Mouse (Mus musculus): ENCODE measurements around the gene Acer3. TPM values are rescaled to one million over a fixed set of nuclear protein-coding genes. Genes with fewer than 3 reads are reported as not detected.
A peak's percentile ranks its signal among the peaks of the same experiment; 100 is the strongest.

Gene Acer3
- polyA plus RNA-seq, 1 experiment: not detected

- no peak overlapping the region for H3K27ac ChIP-seq (ENCODE audit: insufficient read depth, low read depth, low read length)
- 68% methylated on average over 12 of the region's 12 CpGs for WGBS
- TF ChIP-seq POLR2A (IDR thresholded peaks at IDR 0.05; ENCODE audit: insufficient read depth, low read depth, low read length): no peak
- no peak for TF ChIP-seq CTCF (IDR thresholded peaks at IDR 0.05; ENCODE audit: insufficient read depth, low read depth, low read length)
Measured at GRCm38 (mm10) chr7:98354160-98354920, 33.3 kb upstream of the Acer3 start.

GRCm38 (mm10) chr7:98353616-98354015 lies 32.6 kb upstream of the Acer3 start:
- Histone ChIP-seq H3K4me1 (ENCODE audit: control insufficient read depth, insufficient read depth, low read length) (peaks cover 5% of the 10 kb centered on the region), H3K27ac (ENCODE audit: insufficient read depth, low read depth, low read length) (no peak overlapping the region), H3K4me3 (ENCODE audit: insufficient read depth, low read depth, low read length) (no peak overlapping the region)
- TF ChIP-seq POLR2A (IDR thresholded peaks at IDR 0.05; ENCODE audit: insufficient read depth, low read depth, low read length): no peak
- 94% methylated on average over 5 of the region's 5 CpGs for WGBS

More at GRCm38 (mm10) chr7:98354160-98354920, 33.3 kb upstream of the Acer3 start:
- no peak overlapping the region for H3K4me3 ChIP-seq (ENCODE audit: insufficient read depth, low read depth, low read length)
- peaks cover 5% of the 10 kb centered on the region for H3K4me1 ChIP-seq (ENCODE audit: control insufficient read depth, insufficient read depth, low read length)

- Histone ChIP-seq H3K4me1 (ENCODE audit: control insufficient read depth, insufficient read depth, low read length) (peaks cover 5% of the 10 kb centered on the region), H3K4me3 (ENCODE audit: insufficient read depth, low read depth, low read length) (no peak overlapping the region), H3K27ac (ENCODE audit: insufficient read depth, low read depth, low read length) (no peak overlapping the region)
- 91% methylated on average over 3 of the region's 3 CpGs for whole genome bisulfite sequencing
- TF ChIP-seq POLR2A (IDR thresholded peaks at IDR 0.05; ENCODE audit: insufficient read depth, low read depth, low read length): no peak
- no peak for TF ChIP-seq CTCF (IDR thresholded peaks at IDR 0.05; ENCODE audit: insufficient read depth, low read depth, low read length)
Measured at GRCm38 (mm10) chr7:98351523-98351922, 30.5 kb upstream of the Acer3 start.

GRCm38 (mm10) chr7:98349821-98350220 lies 28.8 kb upstream of the Acer3 start:
- TF ChIP-seq CTCF (IDR thresholded peaks at IDR 0.05; ENCODE audit: insufficient read depth, low read depth, low read length) (no peak), POLR2A (IDR thresholded peaks at IDR 0.05; ENCODE audit: insufficient read depth, low read depth, low read length) (no peak)
- Histone ChIP-seq H3K4me3 (ENCODE audit: insufficient read depth, low read depth, low read length) (no peak overlapping the region), H3K27ac (ENCODE audit: insufficient read depth, low read depth, low read length) (no peak overlapping the region), H3K4me1 (ENCODE audit: control insufficient read depth, insufficient read depth, low read length) (peaks cover 5% of the 10 kb centered on the region)
- WGBS: 95% methylated on average over 6 of the region's 6 CpGs

- Histone ChIP-seq H3K4me1 (ENCODE audit: control insufficient read depth, insufficient read depth, low read length) (no peaks in the 10 kb centered on the region), H3K27ac (ENCODE audit: insufficient read depth, low read depth, low read length) (no peak overlapping the region), H3K4me3 (ENCODE audit: insufficient read depth, low read depth, low read length) (no peak overlapping the region)
- WGBS: 28% methylated on average over 5 of the region's 5 CpGs
- TF ChIP-seq CTCF (IDR thresholded peaks at IDR 0.05; ENCODE audit: insufficient read depth, low read depth, low read length): peak; percentile 82
- TF ChIP-seq POLR2A (IDR thresholded peaks at IDR 0.05; ENCODE audit: insufficient read depth, low read depth, low read length): no peak
Measured at GRCm38 (mm10) chr7:98349096-98349495, 28.1 kb upstream of the Acer3 start.

GRCm38 (mm10) chr7:98348043-98348442 lies 27.0 kb upstream of the Acer3 start:
- no peaks in the 10 kb centered on the region for H3K4me1 ChIP-seq (ENCODE audit: control insufficient read depth, insufficient read depth, low read length)
- no peak overlapping the region for H3K4me3 ChIP-seq (ENCODE audit: insufficient read depth, low read depth, low read length)
- TF ChIP-seq CTCF (IDR thresholded peaks at IDR 0.05; ENCODE audit: insufficient read depth, low read depth, low read length) (peak; percentile 43; the same call in 1 of the 2 replicates), POLR2A (IDR thresholded peaks at IDR 0.05; ENCODE audit: insufficient read depth, low read depth, low read length) (no peak)
- 56% methylated on average over 7 of the region's 7 CpGs for WGBS
- H3K27ac ChIP-seq (ENCODE audit: insufficient read depth, low read depth, low read length): no peak overlapping the region

- 94% methylated on average over 5 of the region's 5 CpGs for WGBS
- no peak for TF ChIP-seq CTCF (IDR thresholded peaks at IDR 0.05; ENCODE audit: insufficient read depth, low read depth, low read length)
- no peak for TF ChIP-seq POLR2A (IDR thresholded peaks at IDR 0.05; ENCODE audit: insufficient read depth, low read depth, low read length)
- no peak overlapping the region for H3K4me3 ChIP-seq (ENCODE audit: insufficient read depth, low read depth, low read length)
- H3K27ac ChIP-seq (ENCODE audit: insufficient read depth, low read depth, low read length): no peak overlapping the region
- no peaks in the 10 kb centered on the region for H3K4me1 ChIP-seq (ENCODE audit: control insufficient read depth, insufficient read depth, low read length)
Measured at GRCm38 (mm10) chr7:98347471-98347870, 26.5 kb upstream of the Acer3 start.

GRCm38 (mm10) chr7:98345036-98345435 lies 24.0 kb upstream of the Acer3 start:
- no peak overlapping the region for H3K4me3 ChIP-seq (ENCODE audit: insufficient read depth, low read depth, low read length)
- 66% methylated on average over 6 of the region's 6 CpGs for WGBS
- peaks cover 3% of the 10 kb centered on the region; the same call in 1 of the 2 replicates for H3K4me1 ChIP-seq (ENCODE audit: control insufficient read depth, insufficient read depth, low read length)
- TF ChIP-seq CTCF (IDR thresholded peaks at IDR 0.05; ENCODE audit: insufficient read depth, low read depth, low read length) (no peak), POLR2A (IDR thresholded peaks at IDR 0.05; ENCODE audit: insufficient read depth, low read depth, low read length) (no peak)
- no peak overlapping the region for H3K27ac ChIP-seq (ENCODE audit: insufficient read depth, low read depth, low read length)

GRCm38 (mm10) chr7:98344361-98344760 lies 23.4 kb upstream of the Acer3 start:
- Histone ChIP-seq H3K27ac (ENCODE audit: insufficient read depth, low read depth, low read length) (no peak overlapping the region), H3K4me1 (ENCODE audit: control insufficient read depth, insufficient read depth, low read length) (peaks cover 3% of the 10 kb centered on the region; the same call in 1 of the 2 replicates), H3K4me3 (ENCODE audit: insufficient read depth, low read depth, low read length) (no peak overlapping the region)
- TF ChIP-seq CTCF (IDR thresholded peaks at IDR 0.05; ENCODE audit: insufficient read depth, low read depth, low read length) (no peak), POLR2A (IDR thresholded peaks at IDR 0.05; ENCODE audit: insufficient read depth, low read depth, low read length) (no peak)
- WGBS: 37% methylated on average over 3 of the region's 3 CpGs

All from olfactory bulb, adult 2 months (tissue).